Mouse (Mus musculus): Measurements from ENCODE around the gene Slc25a47.

DNA sequence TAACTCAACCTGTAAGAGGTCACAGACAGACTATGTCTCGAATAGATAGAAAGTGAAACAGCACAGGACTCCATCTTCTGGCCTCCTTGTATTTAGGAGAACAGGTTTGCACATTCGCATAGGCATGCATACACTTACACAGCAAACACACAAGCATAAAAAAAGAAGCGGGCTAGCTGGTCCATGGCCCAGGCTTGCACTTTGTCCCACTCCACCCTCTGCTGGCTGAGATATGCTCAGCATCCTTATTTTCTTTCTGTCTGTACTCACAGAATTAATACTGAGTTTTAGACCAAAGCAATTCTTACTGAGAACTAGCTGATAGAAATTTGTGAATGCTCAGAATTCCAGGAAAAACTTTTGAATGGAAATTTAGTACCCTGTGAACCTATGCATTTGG is 60.2 kb downstream of the Slc25a47 start:
- TF ChIP-seq EP300 (IDR thresholded peaks at IDR 0.05; ENCODE audit: insufficient read depth, low read depth, low read length) (no peak), CTCF (IDR thresholded peaks at IDR 0.05) (peak; percentile 68), POLR2A (IDR thresholded peaks at IDR 0.05; ENCODE audit: insufficient read depth, low read depth, low read length) (no peak)

Measured in heart, adult 2 months (tissue).